Mouse (Mus musculus) 3134 (cell line): ENCODE results near the gene Adamts4.
"Not testable (repeated sequence)": the region's sequence is repeated elsewhere in the genome, so short reads cannot be mapped to it uniquely, and the experiment has no call there.

ENCODE experiments used
- DNase-seq: peaks from one replicate; pipeline ENCODE4 v3.0.0-alpha.2; 2011; ENCODE audit warnings: low spot score; ENCODE audit not compliant: insufficient read length; ENCODE audit errors: extremely low read depth

Adamts4 gene

DNA sequence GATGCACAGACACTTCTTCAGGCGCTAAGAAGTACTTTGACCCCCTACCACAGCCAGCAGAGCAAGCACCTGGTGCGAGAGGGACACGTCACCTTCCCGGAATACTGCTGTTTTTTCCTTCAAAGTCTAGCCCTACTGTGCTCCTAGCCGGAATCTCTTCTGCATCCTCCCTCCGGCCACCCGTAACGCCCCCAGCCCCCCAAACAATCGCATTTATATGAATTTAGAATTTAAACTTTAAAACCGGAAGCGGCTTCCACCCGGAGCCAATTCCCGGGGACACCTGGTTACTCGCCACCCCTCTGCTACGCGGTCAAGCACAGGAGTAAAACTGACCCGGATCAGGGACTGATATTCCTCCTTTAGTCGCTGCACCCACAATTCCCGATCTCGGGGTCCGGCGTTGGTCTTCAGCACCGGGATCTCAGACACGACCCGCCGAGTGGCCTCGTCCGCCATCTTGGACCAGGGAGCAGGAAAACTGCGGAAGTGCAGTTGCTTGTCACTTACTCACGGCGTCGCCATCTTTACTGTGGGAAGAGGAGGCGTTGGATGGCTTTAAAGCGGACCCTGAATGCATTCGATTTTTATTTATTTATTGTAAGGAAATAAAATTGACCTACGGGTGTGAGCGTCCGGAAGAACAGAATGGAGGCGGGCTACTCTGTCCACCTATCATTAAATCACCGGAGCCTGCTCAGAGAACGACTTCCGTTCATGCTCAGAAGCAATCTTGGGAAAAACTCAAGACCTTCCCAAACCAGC is 44.3 kb downstream of the Adamts4 start, which contains the start of gene Ufc1:
Gene Ufc1, minus strand, starts transcription at position 727 of the 765 bp plus-strand sequence.
- DNase-seq = peak; percentile 88

DNA sequence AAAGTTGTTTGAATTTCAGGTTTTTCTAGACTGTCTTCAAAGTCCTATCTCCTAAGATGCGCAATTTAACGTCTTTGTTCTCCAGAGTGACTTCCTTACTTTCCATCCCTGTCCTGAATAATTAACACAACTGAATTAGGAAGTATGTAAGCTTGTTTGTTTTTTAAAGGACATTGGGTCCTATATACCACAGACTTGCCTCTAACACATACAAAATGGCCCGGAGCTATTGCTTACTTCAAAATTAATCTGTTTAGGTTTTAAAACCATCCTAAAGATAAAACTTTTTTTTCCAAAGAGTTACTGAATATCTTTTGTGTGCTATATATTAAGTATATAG is 44.8 kb downstream of the Adamts4 start:
- no peak for DNase-seq

DNA sequence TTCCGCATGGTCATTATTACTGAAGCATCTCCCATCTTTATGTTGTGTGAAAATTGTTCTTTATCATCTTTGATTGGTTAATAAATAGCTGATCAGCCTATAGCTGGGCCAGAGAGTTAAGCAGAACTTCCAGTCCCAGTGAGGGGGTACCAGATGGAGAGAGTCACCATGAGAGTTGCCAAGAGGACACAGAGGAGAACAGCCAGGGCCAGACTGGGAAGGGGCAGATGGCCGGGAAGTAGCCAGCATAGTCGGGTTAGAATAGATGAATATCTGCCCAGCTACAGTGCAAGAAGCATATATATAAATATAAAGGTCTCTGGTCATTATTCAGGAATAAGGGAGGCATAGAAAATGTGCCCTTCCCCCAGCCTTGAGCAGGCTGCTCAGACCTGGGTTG is 48.0 kb downstream of the Adamts4 start:
- DNase-seq = no peak

DNA sequence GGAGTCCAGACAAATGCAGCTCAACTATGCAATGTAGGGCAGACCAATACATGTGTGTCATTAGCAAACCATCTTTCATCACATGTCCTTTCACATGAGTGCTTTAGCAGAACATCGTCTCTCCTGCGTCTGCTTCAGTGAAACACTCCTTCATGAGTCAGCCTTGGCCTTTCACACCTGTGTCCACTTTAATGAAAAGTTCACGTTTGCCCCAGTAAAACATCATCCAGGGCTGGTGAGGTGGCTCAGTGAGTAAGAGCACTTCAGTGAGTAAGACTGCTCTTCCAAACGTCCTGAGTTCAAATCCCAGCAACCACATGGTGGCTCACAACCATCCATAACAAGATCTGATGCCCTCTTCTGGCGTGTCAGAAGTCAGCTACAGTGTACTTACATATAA is 55.9 kb downstream of the Adamts4 start:
- DNase-seq = not testable (repeated sequence)

DNA sequence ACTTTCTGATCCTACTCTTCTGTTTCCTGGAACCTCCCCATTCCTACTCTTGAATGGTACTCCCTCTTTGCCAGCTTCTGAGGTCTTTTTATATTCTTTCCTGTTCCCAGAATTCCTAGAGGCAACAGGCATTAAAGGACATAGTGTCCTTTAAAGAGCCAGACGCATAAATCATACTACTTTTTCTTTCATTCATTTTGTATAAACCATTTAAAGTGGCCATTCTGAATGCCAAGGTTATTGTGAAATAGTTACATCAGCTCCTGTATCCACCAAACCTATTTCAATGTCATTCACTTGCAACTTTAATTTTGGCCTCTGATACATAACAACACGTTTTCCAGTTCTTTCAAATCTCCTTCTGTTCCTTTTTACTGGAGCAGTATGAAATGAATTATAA is 59.1 kb downstream of the Adamts4 start:
- DNase-seq = no peak
